Mouse (Mus musculus) CH12.LX (cell line): ENCODE data around the gene Cdyl. TPM values are rescaled to one million over a fixed set of nuclear protein-coding genes. Genes with fewer than 3 reads are reported as not detected.

ENCODE experiments used
- DNase-seq: peaks from one replicate; pipeline ENCODE4 v3.0.0-alpha.2; 2013; ENCODE audit errors: extremely low read depth
- H3K27ac ChIP-seq: 2 replicates; pipeline ENCODE4 v1.5.1; 2012; ENCODE audit warnings: low read depth, mild to moderate bottlenecking, control low read depth, moderate library complexity; ENCODE audit not compliant: insufficient read depth
- H3K27me3 ChIP-seq: replicated peaks from 2 replicates; pipeline ENCODE3; 2012; ENCODE audit warnings: inconsistent platforms
- H3K36me3 ChIP-seq, 2 experiments: replicated peaks in 1 of 2; 2 replicates each; pipeline versions ENCODE3 to v1.6.1; 2012; ENCODE audit warnings: inconsistent platforms in 1 of 2, low read length in 1 of 2, mild to moderate bottlenecking in 1 of 2, mixed read lengths in 1 of 2, moderate library complexity in 1 of 2; ENCODE audit not compliant: control insufficient read depth in 1 of 2, insufficient read depth in 1 of 2
- H3K4me1 ChIP-seq, 2 experiments: 2 replicates each; pipeline ENCODE4 v1.6.1; 2012; ENCODE audit warnings: inconsistent platforms in 1 of 2, moderate library complexity in 1 of 2; ENCODE audit not compliant: insufficient read depth in 2 of 2, control insufficient read depth in 1 of 2
- H3K4me2 ChIP-seq: 2 replicates; pipeline ENCODE4 v1.6.1; 2012; ENCODE audit warnings: low read depth, mild to moderate bottlenecking, control low read depth; ENCODE audit not compliant: poor library complexity, insufficient read depth, severe bottlenecking
- H3K4me3 ChIP-seq, 3 experiments: fragments of 150-350 bp in 1 of 3; sonication (generic) in 1 of 3; replicated peaks in 1 of 3; 2 replicates each; pipeline versions ENCODE3 to v1.5.1; 2011 to 2012; ENCODE audit warnings: low read depth in 2 of 3, low read length in 2 of 3, mild to moderate bottlenecking in 2 of 3, moderate library complexity in 2 of 3, control low read depth in 1 of 3, improper control_type of control experiment in 1 of 3, inconsistent platforms in 1 of 3, mixed read lengths in 1 of 3; ENCODE audit not compliant: poor library complexity in 1 of 3
- H3K79me2 ChIP-seq: replicated peaks from 2 replicates; pipeline ENCODE4 v1.6.1; 2012; ENCODE audit warnings: mild to moderate bottlenecking, moderate library complexity; ENCODE audit not compliant: control insufficient read depth, poor library complexity, insufficient read depth, severe bottlenecking; ENCODE audit errors: extremely low read depth
- H3K9ac ChIP-seq: 2 replicates; pipeline ENCODE4 v1.6.1; 2012; ENCODE audit warnings: low read depth, mild to moderate bottlenecking, control low read depth, moderate library complexity; ENCODE audit not compliant: insufficient read depth
- H3K9me3 ChIP-seq: replicated peaks from 2 replicates; pipeline ENCODE3; 2012; ENCODE audit warnings: low read length, inconsistent platforms, mixed read lengths
- BHLHE40 ChIP-seq: IDR thresholded peaks from 2 replicates; pipeline ENCODE4 v1.6.1; 2011; ENCODE audit warnings: mild to moderate bottlenecking, low read depth, low read length, improper control_type of control experiment
- CHD1 ChIP-seq: IDR thresholded peaks from 2 replicates; pipeline ENCODE4 v1.6.1; 2012; ENCODE audit warnings: low read depth, low read length, improper control_type of control experiment, inconsistent platforms
- CHD2 ChIP-seq: IDR thresholded peaks from 2 replicates; pipeline ENCODE4 v1.6.1; 2011; ENCODE audit warnings: low read length, improper control_type of control experiment
- E2F4 ChIP-seq: IDR thresholded peaks from 2 replicates; pipeline ENCODE4 v1.6.1; 2011; ENCODE audit warnings: low read depth, low read length, improper control_type of control experiment; ENCODE audit not compliant: insufficient replicate concordance
- KAT2A ChIP-seq: IDR thresholded peaks from 2 replicates; pipeline ENCODE4 v1.6.1; 2012; ENCODE audit warnings: low read length, improper control_type of control experiment, inconsistent platforms; ENCODE audit not compliant: insufficient replicate concordance
- MAZ ChIP-seq: IDR thresholded peaks from 2 replicates; pipeline ENCODE4 v1.6.1; 2012; ENCODE audit warnings: low read depth, mild to moderate bottlenecking, inconsistent platforms, low read length, improper control_type of control experiment, moderate library complexity
- MXI1 ChIP-seq: IDR thresholded peaks from 2 replicates; pipeline ENCODE4 v1.6.1; 2011; ENCODE audit warnings: mild to moderate bottlenecking, low read depth, low read length, improper control_type of control experiment
- MYC ChIP-seq: IDR thresholded peaks from 2 replicates; pipeline ENCODE4 v1.6.1; 2011; ENCODE audit warnings: low read depth, mild to moderate bottlenecking, improper control_type of control experiment, low read length
- NELFE ChIP-seq: IDR thresholded peaks from 2 replicates; pipeline ENCODE4 v1.6.1; 2011; ENCODE audit warnings: low read depth, low read length, improper control_type of control experiment
- NRF1 ChIP-seq: IDR thresholded peaks from 2 replicates; pipeline ENCODE4 v1.6.1; 2014; ENCODE audit warnings: low read depth, mild to moderate bottlenecking, inconsistent platforms, low read length, improper control_type of control experiment, moderate library complexity
- PAX5 ChIP-seq: IDR thresholded peaks from 2 replicates; pipeline ENCODE4 v1.6.1; 2012; ENCODE audit warnings: low read length, inconsistent platforms, mixed read lengths
- POLR2AphosphoS2 ChIP-seq: IDR thresholded peaks from 2 replicates; pipeline ENCODE4 v1.6.1; 2011; ENCODE audit warnings: low read depth, low read length, improper control_type of control experiment
- RCOR1 ChIP-seq: conservative IDR thresholded peaks from 2 replicates; pipeline ENCODE4 v1.6.1; 2012; ENCODE audit warnings: low read depth, mild to moderate bottlenecking, inconsistent platforms, low read length, improper control_type of control experiment
- TCF12 ChIP-seq: IDR thresholded peaks from 2 replicates; pipeline ENCODE4 v1.6.1; 2014; ENCODE audit warnings: low read depth, mild to moderate bottlenecking, inconsistent platforms, low read length, improper control_type of control experiment
- USF2 ChIP-seq: conservative IDR thresholded peaks from 2 replicates; pipeline ENCODE4 v1.6.1; 2011; ENCODE audit warnings: low read depth, low read length, improper control_type of control experiment
- ZNF384 ChIP-seq: IDR thresholded peaks from 2 replicates; pipeline ENCODE4 v1.6.1; 2012; ENCODE audit warnings: low read depth, low read length, improper control_type of control experiment, inconsistent platforms
- dilution Hi-C: fragments of 300-500 bp; cut with MboI; formaldehyde crosslinking; loops from 2 replicates; pipeline ENCODE4 v1.14.3; 2020; ENCODE audit warnings: low sequenced_read_pairs; ENCODE audit not compliant: extremely low pct_unique_long_range_greater_than_20kb, extremely low pct_ligation_motif_present
- in situ Hi-C: fragments of 300-500 bp; cut with MboI; formaldehyde crosslinking; loops from 3 replicates; pipeline ENCODE4 v1.14.3; 2019; ENCODE audit warnings: low sequenced_read_pairs, low pct_ligation_motif_present, low pct_unique_long_range_greater_than_20kb, mixed read lengths
- polyA plus RNA-seq: library from polyadenylated mRNA; unstranded; fragments of >175 nt; gene quantifications from 2 replicates; pipeline ENCODE4 v1.2.1, GENCODE M21; 2012; ENCODE audit warnings: low read depth; ENCODE audit not compliant: insufficient read length
- total RNA-seq, 2 experiments: library from RNA; depleted of rRNA; stranded (reverse); fragments of 300-350 nt in 1 of 2; fragments of >200 nt in 1 of 2; gene quantifications; 2 replicates each; pipeline ENCODE4 v1.2.3; 2012 to 2014

The Cdyl gene
- total and polyA plus RNA-seq, 3 experiments: 5.7 to 9.1 (median 8.3) TPM

GRCm38 (mm10) chr13:35851581-35851980 lies 191.9 kb downstream of the Cdyl start:
- DNase-seq: no peak
- H3K36me3 ChIP-seq: peaks cover 3 to 55% of the 10 kb centered on the region in 2 experiments
- H3K9me3 ChIP-seq: no peaks in the 10 kb centered on the region
- H3K4me3 ChIP-seq: no peak overlapping the region
- TF ChIP-seq CHD1: no peak
- no peak for TF ChIP-seq USF2
- TF ChIP-seq KAT2A: no peak
- no peak for TF ChIP-seq MYC
- TF ChIP-seq, all 38 proteins: peak for 0
- H3K4me1 ChIP-seq: peaks cover 0 to 6% of the 10 kb centered on the region in 2 experiments; a peak in 2 of 4 replicates
- no peaks in the 10 kb centered on the region for H3K27me3 ChIP-seq
- no peak overlapping the region for H3K4me2 ChIP-seq
- H3K27ac ChIP-seq: no peak overlapping the region
- H3K79me2 ChIP-seq: peaks cover 2% of the 10 kb centered on the region; the same call in 1 of the 2 replicates
- dilution Hi-C loops: no loop called here
- H3K9ac ChIP-seq: no peak overlapping the region
- in situ Hi-C loops: no loop called here

- Histone ChIP-seq H3K4me2 (no peak overlapping the region), H3K27ac (no peak overlapping the region), H3K9me3 (no peaks in the 10 kb centered on the region), H3K27me3 (no peaks in the 10 kb centered on the region), H3K79me2 (peaks cover 2% of the 10 kb centered on the region; the same call in 1 of the 2 replicates), H3K4me3 (no peak overlapping the region), H3K36me3 (peaks cover 10 to 58% of the 10 kb centered on the region in 2 experiments), H3K9ac (no peak overlapping the region), H3K4me1 (peaks cover 0 to under 1% of the 10 kb centered on the region in 2 experiments; a peak in 1 of 4 replicates)
- TF ChIP-seq ZNF384 (no peak), CHD2 (no peak), MXI1 (no peak), TCF12 (no peak), NELFE (no peak), RCOR1 (no peak), PAX5 (no peak), BHLHE40 (no peak), POLR2AphosphoS2 (no peak)
- dilution Hi-C loops (no loop called here), in situ Hi-C loops (no loop called here)
- no peak for DNase-seq
These were observed 193.4 kb downstream of the Cdyl start for GRCm38 (mm10) chr13:35852851-35853575.

GRCm38 (mm10) chr13:35857486-35857885 lies 197.9 kb downstream of the Cdyl start:
- TF ChIP-seq NRF1 (no peak), MAZ (no peak), E2F4 (no peak), CHD2 (no peak)
- TF ChIP-seq, all 38 proteins: peak for 0

More at GRCm38 (mm10) chr13:35857486-35857885, 197.9 kb downstream of the Cdyl start:
- Histone ChIP-seq H3K4me2 (no peak overlapping the region), H3K9me3 (no peaks in the 10 kb centered on the region), H3K36me3 (peaks cover 21 to 65% of the 10 kb centered on the region in 2 experiments), H3K27me3 (no peaks in the 10 kb centered on the region), H3K4me1 (peaks cover 0 to 13% of the 10 kb centered on the region in 2 experiments; a peak in 1 of 4 replicates), H3K4me3 (no peak overlapping the region), H3K79me2 (no peaks in the 10 kb centered on the region), H3K9ac (no peak overlapping the region), H3K27ac (no peak overlapping the region)
- DNase-seq: no peak
- in situ Hi-C loops (no loop called here), dilution Hi-C loops (no loop called here)
